Mouse (Mus musculus): ENCODE data around the gene Acsbg2.

- TF ChIP-seq POLR2A (IDR thresholded peaks at IDR 0.05; ENCODE audit: control insufficient read depth, extremely low read depth, insufficient read depth, low read length, poor library complexity) (no peak), CTCF (IDR thresholded peaks at IDR 0.05; ENCODE audit: borderline replicate concordance, control insufficient read depth, extremely low read depth, insufficient read depth, low read length, poor library complexity) (no peak)
These were observed 2.5 kb downstream of the Acsbg2 start for GRCm38 (mm10) chr17:56871767-56872166.
